Mouse (Mus musculus) kidney, embryonic 16.5 days (tissue): ENCODE data around the gene Nek10. TPM values are rescaled to one million over a fixed set of nuclear protein-coding genes. Genes with fewer than 3 reads are reported as not detected.
A peak's percentile ranks its signal among the peaks of the same experiment; 100 is the strongest.

Experiments used
- ATAC-seq: fragments of 200-750 bp; cut with Nextera tagmentation; 2 replicates; pipeline ENCODE4 v1.8.0; 2017; ENCODE audit warnings: moderate TSS enrichment; ENCODE audit not compliant: low FRiP score, low TSS enrichment
- H3K27ac ChIP-seq: fragments of 300-500 bp; sonication (generic); 2 replicates; pipeline ENCODE4 v1.5.1; 2014; ENCODE audit warnings: low read length
- H3K27me3 ChIP-seq: fragments of 300-500 bp; sonication (generic); 2 replicates; pipeline ENCODE4 v1.6.1; 2014; ENCODE audit warnings: low read length, control low read depth, mixed read lengths; ENCODE audit not compliant: insufficient read depth
- H3K36me3 ChIP-seq: fragments of 300-500 bp; sonication (generic); 2 replicates; pipeline ENCODE4 v1.6.1; 2014; ENCODE audit warnings: low read length, control low read depth, mixed read lengths; ENCODE audit not compliant: insufficient read depth
- H3K4me1 ChIP-seq: fragments of 300-500 bp; sonication (generic); 2 replicates; pipeline ENCODE4 v1.6.1; 2014; ENCODE audit warnings: low read length, control low read depth, mixed read lengths; ENCODE audit not compliant: insufficient read depth
- H3K4me2 ChIP-seq: fragments of 300-500 bp; sonication (generic); replicated peaks from 2 replicates; pipeline ENCODE4 v1.6.1; 2014; ENCODE audit warnings: low read depth, low read length
- H3K4me3 ChIP-seq: fragments of 300-500 bp; sonication (generic); 2 replicates; pipeline ENCODE4 v1.5.1; 2014; ENCODE audit warnings: mild to moderate bottlenecking, low read length
- H3K9ac ChIP-seq: fragments of 300-500 bp; sonication (generic); replicated peaks from 2 replicates; pipeline ENCODE4 v1.6.1; 2014; ENCODE audit warnings: low read length
- H3K9me3 ChIP-seq: fragments of 300-500 bp; sonication (generic); 2 replicates; pipeline ENCODE4 v1.6.1; 2016; ENCODE audit warnings: low read length, control low read depth
- WGBS: fragments of 180-500 bp; shearing (Covaris S2); extraction: QIAGEN DNeasy Blood & Tissue Kit; methylation state at CpG from one replicate; pipeline ENCODE4 v1.1.7; 2014; 5-methylcytosine and 5-hydroxymethylcytosine counted together
- polyA plus RNA-seq: library from polyadenylated mRNA; unstranded; fragments of >200 nt; fragmentation: Nextera tagmentation; extraction: Ambion mirVana; gene quantifications from 2 replicates; pipeline ENCODE4 v1.2.1, GENCODE M21; 2015

Nek10 gene
- polyA plus RNA-seq, 1 experiment from 2014 or later, result not detected

- ATAC-seq, result no peak
- H3K4me3 ChIP-seq, result no peak overlapping the region
- H3K4me2 ChIP-seq, result no peak overlapping the region
- H3K36me3 ChIP-seq, result no peaks in the 10 kb centered on the region
- H3K27me3 ChIP-seq, result no peaks in the 10 kb centered on the region; the same call in 1 of the 2 replicates
- 91% methylated on average over 3 of the region's 3 CpGs for WGBS
- H3K27ac ChIP-seq, result no peak overlapping the region
- H3K9me3 ChIP-seq, result no peaks in the 10 kb centered on the region
- H3K4me1 ChIP-seq, result 0 out of 2 replicates have a peak, but pooled peaks cover 4% of the 10 kb centered on the region
- no peak overlapping the region for H3K9ac ChIP-seq
Observed at GRCm38 (mm10) chr14:14896399-14897136, 93.4 kb downstream of the Nek10 start.

- peak overlapping the region; percentile 45 for H3K4me2 ChIP-seq
- peak; percentile 74; the same call in 1 of the 2 replicates for ATAC-seq
- 0 out of 2 replicates have a peak overlapping the region, but pooled peaks have one; percentile 55 for H3K9ac ChIP-seq
- no peaks in the 10 kb centered on the region for H3K9me3 ChIP-seq
- no peaks in the 10 kb centered on the region for H3K36me3 ChIP-seq
- H3K4me1 ChIP-seq, result no peaks in the 10 kb centered on the region
- H3K27ac ChIP-seq, result no peak overlapping the region
- peak overlapping the region; percentile 24 for H3K4me3 ChIP-seq
- no peaks in the 10 kb centered on the region for H3K27me3 ChIP-seq
- 25% methylated on average over 9 of the region's 9 CpGs for WGBS
Observed at GRCm38 (mm10) chr14:14904750-14905529, 101.7 kb downstream of the Nek10 start.

GRCm38 (mm10) chr14:14905530-14905852 is 102.3 kb downstream of the Nek10 start:
- WGBS, result 80% methylated on average over 5 of the region's 5 CpGs
- Histone ChIP-seq H3K4me2 (no peak overlapping the region), H3K27ac (no peak overlapping the region), H3K27me3 (no peaks in the 10 kb centered on the region), H3K4me1 (no peaks in the 10 kb centered on the region), H3K9me3 (no peaks in the 10 kb centered on the region), H3K4me3 (no peak overlapping the region), H3K9ac (no peak overlapping the region), H3K36me3 (no peaks in the 10 kb centered on the region)
- ATAC-seq, result no peak

DNA sequence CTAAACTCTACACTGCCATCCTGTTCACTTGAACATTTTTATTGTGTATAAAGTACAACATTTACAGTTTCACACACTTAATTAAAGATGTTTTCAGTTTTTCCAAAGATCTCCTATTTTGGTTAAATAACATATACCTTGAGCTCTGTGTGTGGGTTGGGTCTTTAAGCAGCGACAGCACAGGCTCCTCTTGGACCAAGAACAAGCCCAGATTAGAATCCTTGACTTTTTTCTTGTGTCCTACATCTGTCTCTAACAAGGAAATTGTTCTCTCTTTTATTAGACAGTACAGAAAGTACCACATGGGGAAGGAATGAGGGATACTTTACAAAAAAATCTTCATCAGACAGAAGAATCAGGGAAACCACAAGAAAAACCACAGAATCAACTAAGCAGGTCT is 122.4 kb downstream of the Nek10 start:
- no peak for ATAC-seq
- no peak overlapping the region for H3K4me3 ChIP-seq
- no peaks in the 10 kb centered on the region for H3K4me1 ChIP-seq
- H3K27ac ChIP-seq, result no peak overlapping the region
- no peaks in the 10 kb centered on the region for H3K27me3 ChIP-seq
- 75% methylated on average over 1 of the region's 1 CpGs for WGBS
- no peaks in the 10 kb centered on the region for H3K9me3 ChIP-seq
- H3K9ac ChIP-seq, result no peak overlapping the region
- no peaks in the 10 kb centered on the region for H3K36me3 ChIP-seq
- H3K4me2 ChIP-seq, result no peak overlapping the region

DNA sequence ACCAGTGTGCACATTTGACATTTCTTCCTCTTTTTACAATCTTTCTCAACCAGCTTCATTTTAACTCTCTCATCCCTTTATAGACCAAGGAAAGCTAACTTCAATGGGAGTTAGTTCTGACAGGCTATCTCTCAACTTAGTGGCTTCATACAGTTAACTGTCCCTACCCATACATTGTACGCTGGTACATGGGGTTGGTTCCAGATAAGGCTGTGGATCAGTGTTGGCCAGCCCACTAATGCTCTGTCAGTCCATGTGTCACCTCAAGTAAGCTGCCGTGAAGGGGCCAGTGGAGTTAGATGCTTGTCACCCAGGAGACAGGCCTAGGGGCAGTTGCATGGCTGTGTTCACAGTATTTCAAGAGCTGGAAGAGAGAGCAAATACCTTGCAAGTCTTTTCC is 124.3 kb downstream of the Nek10 start:
- no peaks in the 10 kb centered on the region for H3K9me3 ChIP-seq
- no peaks in the 10 kb centered on the region for H3K27me3 ChIP-seq
- 90% methylated on average over 2 of the region's 2 CpGs for WGBS
- no peak overlapping the region for H3K9ac ChIP-seq
- H3K4me1 ChIP-seq, result no peaks in the 10 kb centered on the region
- H3K36me3 ChIP-seq, result no peaks in the 10 kb centered on the region
- H3K27ac ChIP-seq, result no peak overlapping the region
- no peak overlapping the region for H3K4me3 ChIP-seq
- ATAC-seq, result no peak
- no peak overlapping the region for H3K4me2 ChIP-seq

- Histone ChIP-seq H3K9me3 (no peaks in the 10 kb centered on the region), H3K4me1 (no peaks in the 10 kb centered on the region), H3K4me2 (no peak overlapping the region), H3K9ac (no peak overlapping the region), H3K36me3 (no peaks in the 10 kb centered on the region), H3K27me3 (no peaks in the 10 kb centered on the region), H3K27ac (no peak overlapping the region), H3K4me3 (no peak overlapping the region)
- 76% methylated on average over 2 of the region's 2 CpGs for WGBS
- ATAC-seq, result no peak
Observed at GRCm38 (mm10) chr14:14934977-14935376, 131.8 kb downstream of the Nek10 start.

DNA sequence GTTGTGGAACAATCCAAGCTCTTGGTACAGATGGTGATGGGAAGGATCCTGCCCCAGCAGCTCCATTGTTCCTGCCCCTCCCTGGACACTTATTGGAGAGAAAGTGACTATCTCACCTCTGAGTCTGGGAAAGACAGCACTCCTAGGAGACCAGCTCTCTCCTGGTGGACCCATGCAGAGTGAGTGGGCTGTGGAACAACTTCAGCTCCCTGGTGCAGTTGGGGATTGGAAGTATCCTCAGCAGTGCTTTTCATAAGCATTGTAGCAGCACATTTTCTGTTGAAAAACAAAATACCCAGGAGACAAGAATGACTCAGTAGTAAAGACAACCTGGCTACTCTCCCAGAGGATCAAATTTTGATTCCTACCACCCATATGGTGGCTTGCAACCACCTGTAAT is 142.7 kb downstream of the Nek10 start:
- Histone ChIP-seq H3K4me3 (no peak overlapping the region), H3K9ac (no peak overlapping the region), H3K27ac (no peak overlapping the region), H3K27me3 (no peaks in the 10 kb centered on the region), H3K4me1 (no peaks in the 10 kb centered on the region), H3K9me3 (no peaks in the 10 kb centered on the region), H3K4me2 (no peak overlapping the region), H3K36me3 (no peaks in the 10 kb centered on the region)
- no peak for ATAC-seq

DNA sequence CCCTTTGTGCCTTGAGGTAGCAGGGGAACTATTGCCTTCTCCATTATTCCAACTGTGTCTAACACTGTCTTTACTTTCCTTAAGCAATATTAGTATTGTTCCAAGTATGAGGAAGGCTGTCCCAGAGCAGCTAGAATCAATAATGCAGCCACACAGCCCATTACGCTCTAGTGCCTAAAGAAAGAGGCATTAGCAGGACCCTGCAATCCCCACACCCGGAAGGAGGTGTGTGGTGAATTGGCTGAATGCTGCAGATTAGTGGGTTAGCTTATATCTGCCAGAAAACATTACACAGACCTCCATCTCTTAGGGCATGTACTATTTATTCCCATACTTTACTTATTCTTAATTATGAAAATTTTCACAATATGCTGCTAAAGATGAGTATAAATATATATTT is 145.8 kb downstream of the Nek10 start:
- Histone ChIP-seq H3K36me3 (no peaks in the 10 kb centered on the region), H3K4me2 (no peak overlapping the region), H3K4me1 (no peaks in the 10 kb centered on the region), H3K27me3 (no peaks in the 10 kb centered on the region), H3K9me3 (no peaks in the 10 kb centered on the region), H3K4me3 (no peak overlapping the region), H3K9ac (no peak overlapping the region), H3K27ac (no peak overlapping the region)
- no peak for ATAC-seq
- WGBS, result 89% methylated on average over 2 of the region's 2 CpGs

- no peak overlapping the region for H3K9ac ChIP-seq
- H3K27me3 ChIP-seq, result no peaks in the 10 kb centered on the region
- no peaks in the 10 kb centered on the region for H3K36me3 ChIP-seq
- no peak for ATAC-seq
- H3K9me3 ChIP-seq, result no peaks in the 10 kb centered on the region
- H3K4me1 ChIP-seq, result no peaks in the 10 kb centered on the region
- no peak overlapping the region for H3K4me3 ChIP-seq
- no peak overlapping the region for H3K27ac ChIP-seq
- H3K4me2 ChIP-seq, result no peak overlapping the region
- WGBS, result 68% methylated on average over 1 of the region's 1 CpGs
Observed at GRCm38 (mm10) chr14:14951808-14952207, 148.6 kb downstream of the Nek10 start.

GRCm38 (mm10) chr14:14959780-14960440 is 156.7 kb downstream of the Nek10 start:
- H3K4me3 ChIP-seq, result no peak overlapping the region
- no peak overlapping the region for H3K4me2 ChIP-seq
- H3K27ac ChIP-seq, result no peak overlapping the region
- WGBS, result 88% methylated on average over 2 of the region's 2 CpGs
- H3K27me3 ChIP-seq, result no peaks in the 10 kb centered on the region
- ATAC-seq, result no peak
- no peaks in the 10 kb centered on the region for H3K9me3 ChIP-seq
- no peak overlapping the region for H3K9ac ChIP-seq
- no peaks in the 10 kb centered on the region for H3K4me1 ChIP-seq
- no peaks in the 10 kb centered on the region for H3K36me3 ChIP-seq
